Mouse (Mus musculus) ovary, adult 2 months (tissue): Measurements from ENCODE around the gene Npl. TPM values are rescaled to one million over a fixed set of nuclear protein-coding genes. Genes with fewer than 3 reads are reported as not detected.

Source experiments
- polyA plus RNA-seq: library from polyadenylated mRNA; depleted of rRNA; stranded (reverse); fragments of >200 nt; gene quantifications from 2 replicates; pipeline ENCODE4 v1.2.3, GENCODE M21; 2012; rRNA removed

The Npl gene
- polyA plus RNA-seq: 2.6 and 3.0 TPM in 2 replicates

GRCm38 (mm10) chr1:153549536-153550199 is at the start of gene Npl:
Npl (minus strand) TSS chr1:153550045.

GRCm38 (mm10) chr1:153487500-153487879 is 62.4 kb downstream of the Npl start, which contains the start of gene Dhx9:
Dhx9 (minus strand) TSS chr1:153487660.

Other genes with a start within 250 kb of the Npl start
- gene Lamc1, start 217.3 kb downstream of the Npl start, polyA plus RNA-seq: 119 and 136 TPM in 2 replicates
- gene Shcbp1l, start 124.9 kb downstream of the Npl start, polyA plus RNA-seq: 0.12 and 0.17 TPM in 2 replicates
- 4.8 and 6.9 TPM in 2 replicates for gene Dhx9, start 62.4 kb downstream of the Npl start, polyA plus RNA-seq
- gene Rgs8, start 103.0 kb upstream of the Npl start, polyA plus RNA-seq: 0.01 and 0.02 TPM in 2 replicates
- gene Rgs16, start 190.3 kb upstream of the Npl start, polyA plus RNA-seq: 2.5 and 3.3 TPM in 2 replicates
- 3.3 and 3.7 TPM in 2 replicates for gene Rnasel, start 199.4 kb upstream of the Npl start, polyA plus RNA-seq